Mouse (Mus musculus) liver, embryonic 11.5 days (tissue): ENCODE results near the gene Arid3a. TPM values are rescaled to one million over a fixed set of nuclear protein-coding genes. Genes with fewer than 3 reads are reported as not detected.

ENCODE experiments used
- ATAC-seq: fragments of 200-750 bp; cut with Nextera tagmentation; replicated peaks from 2 replicates; pipeline ENCODE4 v1.8.0; 2017; ENCODE audit warnings: moderate number of reproducible peaks, mild to moderate bottlenecking, moderate TSS enrichment, moderate library complexity; ENCODE audit not compliant: low FRiP score
- DNase-seq: peaks from one replicate; pipeline ENCODE4 v3.0.0-alpha.2; 2017; ENCODE audit warnings: low spot score
- H3K27ac ChIP-seq: fragments of 300-500 bp; sonication (generic); 2 replicates; pipeline ENCODE4 v1.5.1; 2014; ENCODE audit warnings: mild to moderate bottlenecking, low read depth, low read length, control low read depth
- H3K27me3 ChIP-seq: fragments of 300-500 bp; sonication (generic); replicated peaks from 2 replicates; pipeline ENCODE4 v1.6.1; 2014; ENCODE audit warnings: low read length, mixed read lengths; ENCODE audit not compliant: control insufficient read depth, insufficient read depth
- H3K36me3 ChIP-seq: fragments of 300-500 bp; sonication (generic); 2 replicates; pipeline ENCODE4 v1.6.1; 2014; ENCODE audit warnings: mild to moderate bottlenecking, low read length, moderate library complexity, mixed read lengths; ENCODE audit not compliant: control insufficient read depth, insufficient read depth
- H3K4me1 ChIP-seq: fragments of 300-500 bp; sonication (generic); replicated peaks from 2 replicates; pipeline ENCODE4 v1.6.1; 2014; ENCODE audit warnings: low read length, mixed read lengths; ENCODE audit not compliant: control insufficient read depth, insufficient read depth
- H3K4me2 ChIP-seq: fragments of 300-500 bp; sonication (generic); 2 replicates; pipeline ENCODE4 v1.6.1; 2014; ENCODE audit warnings: mild to moderate bottlenecking, control low read depth, moderate library complexity
- H3K4me3 ChIP-seq: fragments of 300-500 bp; sonication (generic); 2 replicates; pipeline ENCODE4 v1.5.1; 2014; ENCODE audit warnings: low read depth, low read length, control low read depth
- H3K9ac ChIP-seq: fragments of 300-500 bp; sonication (generic); 2 replicates; pipeline ENCODE4 v1.6.1; 2014; ENCODE audit warnings: low read depth, low read length, control low read depth
- H3K9me3 ChIP-seq: fragments of 300-500 bp; sonication (generic); 2 replicates; pipeline ENCODE4 v1.6.1; 2016; ENCODE audit warnings: low read length, inconsistent platforms, mixed read lengths; ENCODE audit not compliant: control insufficient read depth
- WGBS: fragments of 180-500 bp; shearing (Covaris S2); extraction: QIAGEN DNeasy Blood & Tissue Kit; methylation state at CpG from one replicate; pipeline ENCODE4 v1.1.7; 2014; 5-methylcytosine and 5-hydroxymethylcytosine counted together
- polyA plus RNA-seq: library from polyadenylated mRNA; unstranded; fragments of >200 nt; fragmentation: Nextera tagmentation; extraction: Ambion mirVana; gene quantifications from 2 replicates; pipeline ENCODE4 v1.2.1, GENCODE M21; 2014

The Arid3a gene
- polyA plus RNA-seq, 1 experiment from 2014 or later = 12.4 TPM

GRCm38 (mm10) chr10:79994397-79995115 lies 67.7 kb downstream of the Arid3a start:
- Histone ChIP-seq H3K4me2 (peak overlapping the region; percentile 12; the same call in 1 of the 2 replicates), H3K9ac (0 out of 2 replicates have a peak overlapping the region, but pooled peaks have one; percentile 14), H3K27me3 (peaks cover 4% of the 10 kb centered on the region), H3K27ac (no peak overlapping the region), H3K4me3 (no peak overlapping the region), H3K9me3 (peaks cover 3% of the 10 kb centered on the region), H3K4me1 (peaks cover 25% of the 10 kb centered on the region), H3K36me3 (peaks cover 32% of the 10 kb centered on the region)
- no peak for ATAC-seq
- WGBS = 81% methylated on average over 16 of the region's 16 CpGs
- no peak for DNase-seq

DNA sequence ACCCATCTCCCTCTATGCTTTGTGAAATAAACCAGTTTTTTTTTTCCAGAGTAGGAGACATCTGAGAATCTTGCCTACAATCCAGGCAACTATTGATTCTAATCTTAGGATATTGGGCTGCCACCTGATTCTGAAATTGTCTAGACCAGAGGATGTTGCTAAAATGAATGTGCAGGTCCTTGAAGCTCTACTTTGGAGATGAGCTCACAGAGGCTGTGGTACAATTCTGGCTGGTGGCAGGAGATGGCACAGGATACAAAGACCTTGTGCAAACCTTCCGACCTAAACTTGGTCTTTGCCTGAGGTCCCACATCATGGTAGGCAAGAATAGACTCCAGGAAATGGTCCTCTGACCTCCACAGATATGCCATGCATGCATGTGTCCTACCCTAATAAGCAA lies 68.8 kb downstream of the Arid3a start:
- WGBS = 54% methylated on average over 1 of the region's 1 CpGs
- Histone ChIP-seq H3K4me3 (peak overlapping the region; percentile 66; the same call in 1 of the 2 replicates), H3K4me2 (peak overlapping the region; percentile 89), H3K36me3 (peaks cover 32% of the 10 kb centered on the region), H3K27ac (no peak overlapping the region; the same call in 1 of the 2 replicates), H3K9me3 (peaks cover 3% of the 10 kb centered on the region), H3K27me3 (no peaks in the 10 kb centered on the region; the same call in 1 of the 2 replicates), H3K4me1 (peaks cover 19% of the 10 kb centered on the region), H3K9ac (peak overlapping the region; percentile 27; the same call in 1 of the 2 replicates)
- DNase-seq = no peak
- ATAC-seq = no peak

- H3K4me1 ChIP-seq = peaks cover 21% of the 10 kb centered on the region
- H3K4me2 ChIP-seq = peak within 1 kb of the TSS; percentile 89
- H3K9ac ChIP-seq = peak within 1 kb of the TSS; percentile 69
- DNase-seq (peak; percentile 94), ATAC-seq (peak; percentile 89)
- WGBS = under 1% methylated on average over 34 of the region's 34 CpGs
- H3K27me3 ChIP-seq = no peaks in the 10 kb centered on the region; the same call in 1 of the 2 replicates
- H3K27ac ChIP-seq = peak within 1 kb of the TSS; percentile 80
- peaks cover 3% of the 10 kb centered on the region for H3K9me3 ChIP-seq
- H3K36me3 ChIP-seq = peaks cover 28% of the 10 kb centered on the region
- peak within 1 kb of the TSS; percentile 66 for H3K4me3 ChIP-seq
Measured at GRCm38 (mm10) chr10:79996272-79997033, 69.6 kb downstream of the Arid3a start, which contains the start of gene Abca7. Gene Abca7 (plus strand): TSS chr10:79996494.

DNA sequence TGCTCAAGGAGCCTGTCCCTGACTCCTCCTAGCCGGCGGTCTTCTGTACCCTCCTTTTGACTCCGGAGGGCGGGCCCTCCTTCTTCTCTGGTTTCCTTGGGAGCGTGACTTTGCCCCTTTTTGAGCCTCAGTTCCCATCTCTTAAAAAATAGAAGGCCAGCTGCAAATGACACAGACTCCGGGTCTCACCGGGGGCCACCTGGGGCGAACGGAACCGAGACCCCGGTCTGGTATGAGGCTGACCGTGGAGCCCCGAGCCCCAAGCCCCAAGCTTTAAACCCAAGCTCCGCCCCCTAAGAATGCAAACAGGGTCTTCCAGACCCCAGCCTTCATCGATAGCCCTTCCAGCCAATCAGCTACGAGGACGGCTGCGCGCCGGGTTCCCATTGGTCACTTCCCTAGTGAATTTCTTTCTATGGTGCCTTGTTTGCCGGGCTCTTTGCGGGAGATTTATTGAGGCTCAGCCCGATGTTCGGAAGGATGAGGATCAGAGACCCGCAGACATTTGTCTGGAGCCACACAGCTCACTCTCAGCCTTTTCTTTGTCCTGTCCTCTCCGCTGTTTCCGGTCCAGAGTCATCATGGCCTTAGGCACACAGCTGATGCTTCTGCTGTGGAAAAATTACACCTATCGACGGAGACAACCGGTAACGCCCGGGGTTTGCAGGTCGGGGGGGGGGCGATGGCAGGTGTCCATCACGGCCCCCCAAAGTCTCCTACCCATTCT lies 70.4 kb downstream of the Arid3a start:
- Histone ChIP-seq H3K4me2 (peak overlapping the region; percentile 89), H3K27ac (peak overlapping the region; percentile 80), H3K36me3 (peaks cover 21% of the 10 kb centered on the region), H3K4me3 (peak overlapping the region; percentile 66), H3K9ac (peak overlapping the region; percentile 69), H3K4me1 (peaks cover 29% of the 10 kb centered on the region), H3K27me3 (peaks cover 4% of the 10 kb centered on the region), H3K9me3 (no peaks in the 10 kb centered on the region)
- ATAC-seq = peak; percentile 75
- under 1% methylated on average over 35 of the region's 35 CpGs for WGBS
- peak; percentile 83 for DNase-seq

GRCm38 (mm10) chr10:79997819-79998218 lies 71.0 kb downstream of the Arid3a start:
- ATAC-seq (peak; percentile 25; the same call in 1 of the 2 replicates), DNase-seq (no peak)
- H3K36me3 ChIP-seq = peaks cover 17% of the 10 kb centered on the region
- 15% methylated on average over 15 of the region's 15 CpGs for WGBS
- H3K27ac ChIP-seq = peak overlapping the region; percentile 80
- peak overlapping the region; percentile 66 for H3K4me3 ChIP-seq
- H3K27me3 ChIP-seq = peaks cover 4% of the 10 kb centered on the region
- H3K4me2 ChIP-seq = peak overlapping the region; percentile 89
- H3K4me1 ChIP-seq = peaks cover 34% of the 10 kb centered on the region
- H3K9ac ChIP-seq = peak overlapping the region; percentile 69
- no peaks in the 10 kb centered on the region for H3K9me3 ChIP-seq

DNA sequence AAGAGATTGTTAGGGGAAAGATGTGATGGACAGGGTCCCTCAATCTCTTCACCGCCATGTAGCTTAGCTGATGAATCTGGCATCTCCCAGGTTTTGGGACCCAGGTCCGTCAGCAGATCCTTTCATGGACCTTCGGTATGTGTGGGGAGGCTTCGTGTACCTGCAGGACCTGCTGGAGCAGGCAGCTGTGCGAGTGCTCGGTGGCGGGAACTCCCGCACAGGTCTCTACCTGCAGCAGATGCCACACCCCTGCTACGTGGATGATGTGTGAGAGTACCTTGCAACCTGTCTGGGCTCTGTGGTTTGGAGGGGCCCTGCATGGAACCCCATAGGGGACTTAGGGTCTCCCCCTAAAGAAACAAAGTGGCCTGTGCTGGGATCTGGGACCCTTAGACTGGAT lies 75.1 kb downstream of the Arid3a start:
- 81% methylated on average over 9 of the region's 9 CpGs for WGBS
- H3K9me3 ChIP-seq = no peaks in the 10 kb centered on the region
- H3K9ac ChIP-seq = no peak overlapping the region
- H3K27me3 ChIP-seq = peaks cover 4% of the 10 kb centered on the region
- peaks cover 43% of the 10 kb centered on the region for H3K4me1 ChIP-seq
- DNase-seq = no peak
- no peak overlapping the region for H3K4me2 ChIP-seq
- H3K27ac ChIP-seq = no peak overlapping the region
- no peaks in the 10 kb centered on the region for H3K36me3 ChIP-seq
- H3K4me3 ChIP-seq = no peak overlapping the region
- no peak for ATAC-seq

- Histone ChIP-seq H3K4me1 (peaks cover 38% of the 10 kb centered on the region), H3K27ac (peak overlapping the region; percentile 61), H3K36me3 (peaks cover 2% of the 10 kb centered on the region; the same call in 1 of the 2 replicates), H3K27me3 (peaks cover 4% of the 10 kb centered on the region), H3K4me3 (no peak overlapping the region; the same call in 1 of the 2 replicates), H3K9me3 (no peaks in the 10 kb centered on the region), H3K4me2 (peak overlapping the region; percentile 49), H3K9ac (peak overlapping the region; percentile 38; the same call in 1 of the 2 replicates)
- 42% methylated on average over 21 of the region's 21 CpGs for WGBS
- DNase-seq (no peak), ATAC-seq (no peak)
Measured at GRCm38 (mm10) chr10:80002829-80003228, 76.0 kb downstream of the Arid3a start.
